In genomic region chr10:117130037-117130436, GRCm38 (mm10) we compare ENCODE assay signal across 11 mouse cellular contexts. TPM values are rescaled to one million over a fixed set of nuclear protein-coding genes. Genes with fewer than 3 reads are reported as not detected.
DNase-seq lines count a peak whose midpoint lies in the region; ATAC-seq and TF ChIP-seq lines count a peak whose summit lies in the region.
"Had no signal": no experiment of that assay in that cellular context is flagged by ENCODE, and none has a peak within 500 bp of the region (broad histone marks: within the 10 kb centered on the region; RNA-seq: fewer than 3 reads in every experiment).

No protein-coding gene starts in this region.

- H3K4me1 ChIP-seq in lung, embryonic 16.5 days (replicated peaks; ENCODE audit: control insufficient read depth, insufficient read depth, low read length) = peaks cover 5% of the 10 kb centered on the region; the same call in 1 of the 2 replicates
- peaks cover 24% of the 10 kb centered on the region for H3K4me1 ChIP-seq in lung, adult 2 months (ENCODE audit: control insufficient read depth, insufficient read depth, low read length)
- peaks cover 9% of the 10 kb centered on the region for H3K4me1 ChIP-seq in cerebellum, adult 2 months (ENCODE audit: control insufficient read depth, insufficient read depth, low read length)
- no peaks in the 10 kb centered on the region for H3K4me1 ChIP-seq in forebrain, embryonic 16.5 days (replicated peaks; ENCODE audit: control insufficient read depth, insufficient read depth, low read length)
- H3K4me1 ChIP-seq: stomach, embryonic 15.5 days had no signal

- H3K27ac ChIP-seq in lung, embryonic 16.5 days (ENCODE audit: low read length) = no peak overlapping the region
- H3K27ac ChIP-seq in cerebellum, adult 2 months (ENCODE audit: insufficient read depth, low read length) = no peak overlapping the region
- no peak overlapping the region for H3K27ac ChIP-seq in forebrain, embryonic 16.5 days (ENCODE audit: low read length)
- H3K27ac ChIP-seq: neural tube, embryonic 13.5 days; stomach, embryonic 15.5 days had no signal

- no peak overlapping the region for H3K4me3 ChIP-seq in lung, embryonic 16.5 days (ENCODE audit: low read length)
- no peak overlapping the region for H3K4me3 ChIP-seq in lung, adult 2 months (replicated peaks; ENCODE audit: extremely low read depth, low read depth, low read length)
- no peak overlapping the region for H3K4me3 ChIP-seq in cerebellum, adult 2 months (replicated peaks; ENCODE audit: insufficient read depth, low read depth, low read length)
- H3K4me3 ChIP-seq in forebrain, embryonic 16.5 days (replicated peaks; ENCODE audit: low read length) = no peak overlapping the region
- H3K4me3 ChIP-seq: neural tube, embryonic 13.5 days; stomach, embryonic 15.5 days had no signal

- H3K27me3 ChIP-seq in lung, embryonic 16.5 days (ENCODE audit: control insufficient read depth, insufficient read depth, low read depth, low read length) = no peaks in the 10 kb centered on the region
- H3K27me3 ChIP-seq in cerebellum, adult 2 months (ENCODE audit: control insufficient read depth, insufficient read depth, low read length) = no peaks in the 10 kb centered on the region
- H3K27me3 ChIP-seq in forebrain, embryonic 16.5 days (replicated peaks; ENCODE audit: control insufficient read depth, insufficient read depth, low read length) = no peaks in the 10 kb centered on the region
- H3K27me3 ChIP-seq: neural tube, embryonic 13.5 days; Patski; stomach, embryonic 15.5 days had no signal

- no peak overlapping the region for H3K4me2 ChIP-seq in lung, embryonic 16.5 days (ENCODE audit: low read depth, low read length)
- no peak overlapping the region for H3K4me2 ChIP-seq in forebrain, embryonic 16.5 days (ENCODE audit: low read length)
- H3K4me2 ChIP-seq: neural tube, embryonic 13.5 days; stomach, embryonic 15.5 days had no signal

- no peak for DNase-seq in lung, adult 2 months
- DNase-seq in cerebellum, adult 2 months = peak; percentile 46 to 63
- DNase-seq in layer of hippocampus, adult 8-10 months (ENCODE audit: low spot score in 2 of 2) = no peak
- DNase-seq: embryo, embryonic 11 days had no signal

- TF ChIP-seq POLR2A in lung, adult 2 months (IDR thresholded peaks at IDR 0.05; ENCODE audit: borderline replicate concordance, extremely low read depth, low read depth, low read length) = no peak
- no peak for TF ChIP-seq POLR2A in cerebellum, adult 2 months (IDR thresholded peaks at IDR 0.05; ENCODE audit: borderline replicate concordance, insufficient read depth, low read length)

- 0 out of 2 replicates have a peak, but pooled peaks have one; percentile 17 for ATAC-seq in lung, embryonic 16.5 days (ENCODE audit: low read depth)
- peak; percentile 38 to 45; a peak in 3 of 4 replicates for ATAC-seq in hematopoietic stem cell, adult 5-6 weeks (replicated peaks in 1 of 2; ENCODE audit: insufficient read depth in 1 of 2, low FRiP score in 2 of 2, low TSS enrichment in 1 of 2, low read depth in 1 of 2, poor library complexity in 2 of 2, severe bottlenecking in 2 of 2)
- peak; percentile 35 for ATAC-seq in megakaryocyte progenitor cell, adult 5-6 weeks (replicated peaks; ENCODE audit: poor library complexity)
- ATAC-seq in forebrain, embryonic 16.5 days = no peak
- ATAC-seq: Patski had no signal

- H3K36me3 ChIP-seq in lung, embryonic 16.5 days (ENCODE audit: control insufficient read depth, insufficient read depth, low read length) = no peaks in the 10 kb centered on the region
- H3K36me3 ChIP-seq in forebrain, embryonic 16.5 days (ENCODE audit: control insufficient read depth, insufficient read depth) = no peaks in the 10 kb centered on the region

- no peak for TF ChIP-seq CTCF in lung, adult 2 months (IDR thresholded peaks at IDR 0.05; ENCODE audit: insufficient read depth, low read length)
- no peak for TF ChIP-seq CTCF in cerebellum, adult 2 months (IDR thresholded peaks at IDR 0.05; ENCODE audit: borderline replicate concordance, insufficient read depth, low read depth, low read length)

- H3K9me3 ChIP-seq in lung, embryonic 16.5 days (ENCODE audit: control insufficient read depth, low read length) = no peaks in the 10 kb centered on the region
- H3K9me3 ChIP-seq in forebrain, embryonic 16.5 days (ENCODE audit: control insufficient read depth, low read length) = no peaks in the 10 kb centered on the region
- H3K9me3 ChIP-seq: neural tube, embryonic 13.5 days; stomach, embryonic 15.5 days had no signal

- no peak overlapping the region for H3K9ac ChIP-seq in lung, embryonic 16.5 days (ENCODE audit: low read length)
- no peak overlapping the region for H3K9ac ChIP-seq in forebrain, embryonic 16.5 days (replicated peaks; ENCODE audit: low read depth, low read length)
- H3K9ac ChIP-seq: neural tube, embryonic 13.5 days; stomach, embryonic 15.5 days had no signal

- WGBS in lung, embryonic 16.5 days = 64% methylated on average over 6 of the region's 6 CpGs
- 18% methylated on average over 6 of the region's 6 CpGs for WGBS in lung, adult 2 months
- WGBS in cerebellum, adult 2 months = 15% methylated on average over 6 of the region's 6 CpGs
- 92% methylated on average over 6 of the region's 6 CpGs for WGBS in forebrain, embryonic 16.5 days

RNA-seq across cellular contexts. Expression of gene Frs2, which starts 18.3 kb away (rescaled TPM):
- polyA plus RNA-seq in lung, embryonic 16.5 days (2015; fragmentation: Nextera tagmentation; extraction: Ambion mirVana) = 19.4 and 20.8 TPM in 2 replicates
- 9.8 and 14.9 TPM in 2 replicates for polyA plus RNA-seq in lung, adult 2 months (2012; rRNA removed)
- polyA plus RNA-seq in cerebellum, adult 2 months (2012; rRNA removed) = 36.3 and 37.1 TPM in 2 replicates
- 12.1 and 25.3 TPM in 2 replicates for total RNA-seq in hematopoietic stem cell, adult 5-6 weeks (2017)
- 33.5 and 37.9 TPM in 2 replicates for total RNA-seq in megakaryocyte progenitor cell, adult 5-6 weeks (2015)
- total RNA-seq in megakaryocyte progenitor cell, adult 5-6 weeks (2017) = 14.4 and 15.1 TPM in 2 replicates
- total RNA-seq in layer of hippocampus, adult 8-10 months (2022) = 10 to 100 TPM; 35.8 to 44.1 (median 40.8) TPM
- polyA plus RNA-seq in forebrain, embryonic 16.5 days (2015; fragmentation: Nextera tagmentation; extraction: Ambion mirVana) = 20.7 and 22.1 TPM in 2 replicates

Comparison
In these comparisons a context has a peak if more than half of its experiments do, and no peak if none do; other contexts are left out.
1. DNase-seq: peak in cerebellum, adult 2 months (2 of 2); none in lung, adult 2 months (single experiment) and layer of hippocampus, adult 8-10 months (0 of 2).